Mouse (Mus musculus) adrenal gland, postnatal 14 days (tissue): ENCODE results near the gene Dlx5. TPM values are rescaled to one million over a fixed set of nuclear protein-coding genes. Genes with fewer than 3 reads are reported as not detected.

Experiments
- DNase-seq: peaks from one replicate; pipeline ENCODE4 v3.0.0; 2021; ENCODE audit warnings: mixed read lengths
- long read RNA-seq, 2 experiments: library from polyadenylated mRNA; stranded (forward); transcript quantifications; one replicate each; pipeline ENCODE4 v2.0.0; 2021
- total RNA-seq: library from RNA; stranded (reverse); gene quantifications from 2 replicates; pipeline ENCODE4 v1.2.3, GENCODE M21; 2021

Dlx5 gene
- total RNA-seq: 0.26 and 0.96 TPM in 2 replicates
- long read RNA-seq, experiment 1: 0 reads
- long read RNA-seq, experiment 2, partial matches to known transcripts: 0 of 1 reads
- long read RNA-seq, experiment 2, other reads (novel, unspliced or antisense): 0 of 1 reads

- peak; percentile 39 for DNase-seq
Measured at GRCm38 (mm10) chr6:6881638-6882190, at the start of gene Dlx5. Dlx5 (minus strand) TSS chr6:6882085.

- no peak for DNase-seq
Measured at GRCm38 (mm10) chr6:6931507-6931906, 49.6 kb upstream of the Dlx5 start.

GRCm38 (mm10) chr6:6930831-6931230 lies 48.9 kb upstream of the Dlx5 start:
- peak; percentile 49 for DNase-seq

- no peak for DNase-seq
Measured at GRCm38 (mm10) chr6:6925264-6925663, 43.4 kb upstream of the Dlx5 start.

- no peak for DNase-seq
Measured at GRCm38 (mm10) chr6:6917334-6917733, 35.4 kb upstream of the Dlx5 start.

- no peak for DNase-seq
Measured at GRCm38 (mm10) chr6:6915526-6915915, 33.6 kb upstream of the Dlx5 start.

GRCm38 (mm10) chr6:6914849-6915525 lies 33.1 kb upstream of the Dlx5 start:
- peak; percentile 59 for DNase-seq

- DNase-seq: no peak
Measured at GRCm38 (mm10) chr6:6914304-6914703, 32.4 kb upstream of the Dlx5 start.

- DNase-seq: peak; percentile 63
Measured at GRCm38 (mm10) chr6:6909586-6909985, 27.7 kb upstream of the Dlx5 start.

GRCm38 (mm10) chr6:6890047-6890446 lies 8.2 kb upstream of the Dlx5 start:
- DNase-seq: no peak

GRCm38 (mm10) chr6:6886225-6886624 lies 4.3 kb upstream of the Dlx5 start:
- no peak for DNase-seq

- DNase-seq: peak; percentile 53
Measured at GRCm38 (mm10) chr6:6884897-6885296, 3.0 kb upstream of the Dlx5 start.

- DNase-seq: no peak
Measured at GRCm38 (mm10) chr6:6882266-6882797, 447 bp upstream of the Dlx5 start.

GRCm38 (mm10) chr6:6881115-6881637 lies 709 bp downstream of the Dlx5 start:
- no peak for DNase-seq

GRCm38 (mm10) chr6:6880361-6881114 lies 1.3 kb downstream of the Dlx5 start:
- DNase-seq: no peak

- no peak for DNase-seq
Measured at GRCm38 (mm10) chr6:6879371-6880325, 2.2 kb downstream of the Dlx5 start.

- DNase-seq: no peak
Measured at GRCm38 (mm10) chr6:6878841-6879291, 3.0 kb downstream of the Dlx5 start.

- DNase-seq: no peak
Measured at GRCm38 (mm10) chr6:6877981-6878840, 3.7 kb downstream of the Dlx5 start.

GRCm38 (mm10) chr6:6877346-6877910 lies 4.5 kb downstream of the Dlx5 start:
- DNase-seq: no peak

- no peak for DNase-seq
Measured at GRCm38 (mm10) chr6:6876731-6877130, 5.2 kb downstream of the Dlx5 start.
